Mouse (Mus musculus) CD4-positive naive resting alpha-beta T cell, adult 57 days (primary cell): ENCODE results near the gene Gm2022. TPM values are rescaled to one million over a fixed set of nuclear protein-coding genes. Genes with fewer than 3 reads are reported as not detected.

Source experiments
- total RNA-seq: library from RNA; stranded (reverse); gene quantifications from one replicate; pipeline ENCODE4 v1.2.4, GENCODE M21; 2023

The Gm2022 gene
- not detected for total RNA-seq

GRCm38 (mm10) chr12:87895070-87895469, at the start of gene Gm2022:
TSS of gene Gm2022 (plus strand) at chr12:87895370.

GRCm38 (mm10) chr12:87873772-87874171, 21.4 kb upstream of the Gm2022 start, which contains the start of gene Gm2016:
TSS of gene Gm2016 (plus strand) at chr12:87874072.

GRCm38 (mm10) chr12:87919721-87920120, 24.6 kb downstream of the Gm2022 start, which contains the start of gene Gm2035:
TSS of gene Gm2035 (minus strand) at chr12:87919857.

Other genes starting within 250 kb of the Gm2022 start
- gene Gm21319, start 119.6 kb upstream of the Gm2022 start, total RNA-seq, result not detected
- gene Gm21936, start 99.9 kb upstream of the Gm2022 start, total RNA-seq, result not detected
- not detected for gene BB287469, start 78.8 kb upstream of the Gm2022 start, total RNA-seq
- not detected for gene Gm2001, start 53.0 kb upstream of the Gm2022 start, total RNA-seq
- not detected for gene Gm2016, start 21.3 kb upstream of the Gm2022 start, total RNA-seq
- gene Gm2035, start 24.5 kb downstream of the Gm2022 start, total RNA-seq, result not detected
- not detected for gene Gm2042, start 58.7 kb downstream of the Gm2022 start, total RNA-seq
- not detected for gene Gm2075, start 116.5 kb downstream of the Gm2022 start, total RNA-seq
- gene Gm6803, start 123.4 kb downstream of the Gm2022 start, total RNA-seq, result not detected
- not detected for gene Gm2056, start 131.6 kb downstream of the Gm2022 start, total RNA-seq
- not detected for gene Gm16368, start 188.3 kb downstream of the Gm2022 start, total RNA-seq